Mouse (Mus musculus) limb, embryonic 10.5 days (tissue): Measurements from ENCODE around the gene Fndc7. TPM values are rescaled to one million over a fixed set of nuclear protein-coding genes. Genes with fewer than 3 reads are reported as not detected.

Source experiments
- DNase-seq: peaks from one replicate; pipeline ENCODE4 v3.0.0-alpha.2; 2017; ENCODE audit warnings: low spot score
- H3K27ac ChIP-seq: fragments of 300-500 bp; sonication (generic); 2 replicates; pipeline ENCODE4 v1.5.1; 2016; ENCODE audit warnings: mild to moderate bottlenecking
- H3K27me3 ChIP-seq: fragments of 300-500 bp; sonication (generic); 2 replicates; pipeline ENCODE4 v1.6.1; 2016; ENCODE audit warnings: low read depth, mild to moderate bottlenecking; ENCODE audit not compliant: poor library complexity, severe bottlenecking
- H3K36me3 ChIP-seq: fragments of 300-500 bp; sonication (generic); 2 replicates; pipeline ENCODE4 v1.6.1; 2016; ENCODE audit warnings: mild to moderate bottlenecking, moderate library complexity
- H3K4me1 ChIP-seq: fragments of 300-500 bp; sonication (generic); 2 replicates; pipeline ENCODE4 v1.6.1; 2016
- H3K4me3 ChIP-seq: fragments of 300-500 bp; sonication (generic); 2 replicates; pipeline ENCODE4 v1.5.1; 2016; ENCODE audit warnings: mild to moderate bottlenecking, moderate library complexity
- H3K9me3 ChIP-seq: fragments of 300-500 bp; sonication (generic); replicated peaks from 2 replicates; pipeline ENCODE4 v1.6.1; 2016; ENCODE audit warnings: mild to moderate bottlenecking
- WGBS: fragments of 180-500 bp; shearing (Covaris S2); methylation state at CpG from one replicate; pipeline ENCODE4 v1.1.7; 2016; 5-methylcytosine and 5-hydroxymethylcytosine counted together
- polyA plus RNA-seq: library from polyadenylated mRNA; unstranded; fragments of >200 nt; fragmentation: Nextera tagmentation; extraction: Ambion mirVana; gene quantifications from 2 replicates; pipeline ENCODE4 v1.2.1, GENCODE M21; 2016

Gene Fndc7
- 0.14 TPM in 1 of 2 replicates, not detected in the other for polyA plus RNA-seq

DNA sequence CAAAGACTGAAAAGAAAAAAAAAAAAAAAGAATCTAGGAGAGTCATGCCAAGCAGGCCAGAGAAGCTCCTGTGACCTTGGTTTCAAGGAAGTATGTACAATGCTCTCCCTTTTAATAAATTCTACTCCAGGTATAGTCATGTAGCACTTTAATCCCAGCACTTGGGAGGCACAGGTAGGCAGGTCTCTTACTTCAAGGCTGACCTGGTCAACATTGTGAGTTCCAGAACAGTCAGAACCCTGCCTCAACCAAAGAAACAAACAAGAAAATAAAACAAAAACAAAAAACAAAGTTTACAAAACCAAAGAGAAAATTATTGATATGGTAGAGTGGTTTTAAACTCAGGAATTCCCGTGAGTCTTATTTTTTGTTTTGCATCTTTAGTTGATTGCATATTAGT is at the start of gene Fndc7:
Gene Fndc7 (minus strand): TSS at position 101 of the 400 bp plus-strand sequence.
- Histone ChIP-seq H3K27me3 (no peaks in the 10 kb centered on the region), H3K4me3 (no peak within 1 kb of the TSS), H3K36me3 (no peaks in the 10 kb centered on the region), H3K4me1 (no peaks in the 10 kb centered on the region), H3K27ac (no peak within 1 kb of the TSS), H3K9me3 (no peaks in the 10 kb centered on the region)
- no peak for DNase-seq
- 96% methylated on average over 1 of the region's 1 CpGs for WGBS

DNA sequence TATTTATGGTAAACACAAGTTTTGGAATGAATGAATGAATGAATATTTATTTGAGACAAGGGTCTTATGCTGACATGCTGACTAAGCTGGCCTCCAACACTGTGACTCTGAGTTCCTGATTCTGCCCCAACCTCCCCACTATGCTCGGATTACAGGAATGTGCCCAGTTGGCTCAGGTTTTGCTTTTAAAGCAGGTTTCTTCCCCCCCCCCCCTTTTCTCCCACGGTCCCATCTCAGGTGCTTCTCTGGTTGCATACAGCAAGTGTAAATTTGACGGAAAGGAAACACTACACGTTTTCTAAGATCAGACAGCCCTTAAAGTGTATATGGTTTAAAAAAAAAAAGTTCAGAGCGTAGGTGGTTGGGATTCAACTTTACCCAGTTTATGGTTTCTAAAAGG is 49.8 kb upstream of the Fndc7 start, which contains the start of gene Henmt1:
Gene Henmt1 (plus strand): TSS at position 301 of the 400 bp plus-strand sequence.
- WGBS = 87% methylated on average over 5 of the region's 5 CpGs
- Histone ChIP-seq H3K36me3 (no peaks in the 10 kb centered on the region), H3K27ac (peak within 1 kb of the TSS; percentile 56)

DNA sequence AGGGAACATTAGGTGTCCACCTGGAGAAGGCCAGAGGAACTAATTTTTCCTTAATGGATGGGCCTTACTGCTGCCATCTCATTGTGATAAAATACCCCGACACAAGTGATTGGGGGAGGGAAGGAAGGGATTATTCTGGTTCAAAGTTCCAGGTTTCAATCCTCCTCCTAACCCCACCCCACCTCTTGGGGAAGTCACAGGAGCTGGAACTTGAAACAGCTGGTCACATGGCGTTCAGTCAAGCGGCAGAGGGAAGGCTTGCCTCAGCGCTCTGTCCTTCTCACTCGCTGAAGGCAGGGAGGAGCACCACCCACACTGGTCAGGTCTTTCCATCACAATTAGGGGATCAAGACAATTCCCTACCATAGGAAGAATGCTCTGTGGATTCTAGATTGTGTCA is 48.9 kb upstream of the Fndc7 start:
- H3K4me1 ChIP-seq = peaks cover 7% of the 10 kb centered on the region
- 93% methylated on average over 5 of the region's 5 CpGs for WGBS
- DNase-seq = no peak
- 0 out of 2 replicates have a peak, but pooled peaks cover 6% of the 10 kb centered on the region for H3K27me3 ChIP-seq
- no peaks in the 10 kb centered on the region for H3K9me3 ChIP-seq
- no peak overlapping the region for H3K4me3 ChIP-seq
- no peaks in the 10 kb centered on the region for H3K36me3 ChIP-seq
- H3K27ac ChIP-seq = no peak overlapping the region

More for the DNA sequence above, 49.8 kb upstream of the Fndc7 start, which contains the start of gene Henmt1:
- no peaks in the 10 kb centered on the region for H3K9me3 ChIP-seq
- no peak for DNase-seq
- H3K27me3 ChIP-seq = 0 out of 2 replicates have a peak, but pooled peaks cover 6% of the 10 kb centered on the region
- peaks cover 7% of the 10 kb centered on the region for H3K4me1 ChIP-seq
- peak within 1 kb of the TSS; percentile 40 for H3K4me3 ChIP-seq

DNA sequence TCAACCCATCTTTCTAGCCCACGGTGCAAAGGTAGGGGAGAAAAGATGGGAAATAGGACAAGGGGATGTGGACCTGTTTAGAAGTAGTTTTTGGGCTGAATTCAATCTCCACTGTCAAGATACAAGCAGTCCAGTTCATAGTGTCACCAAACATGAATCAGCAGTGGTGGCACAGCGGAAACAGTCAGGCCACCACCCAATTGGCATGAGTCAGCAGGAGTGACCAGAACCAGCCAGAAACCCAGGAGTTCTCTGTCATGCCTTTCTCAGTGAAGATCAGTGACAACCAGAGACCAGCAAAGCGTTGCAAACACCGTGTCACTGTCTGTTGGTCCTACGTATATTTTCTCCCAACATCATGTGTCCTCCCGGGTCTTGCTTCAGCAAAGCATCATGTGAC is 43.7 kb upstream of the Fndc7 start:
- H3K27ac ChIP-seq = no peak overlapping the region
- no peak overlapping the region for H3K4me3 ChIP-seq
- H3K27me3 ChIP-seq = no peaks in the 10 kb centered on the region
- WGBS = 94% methylated on average over 6 of the region's 6 CpGs
- DNase-seq = no peak
- no peaks in the 10 kb centered on the region for H3K36me3 ChIP-seq
- no peaks in the 10 kb centered on the region for H3K9me3 ChIP-seq
- no peaks in the 10 kb centered on the region for H3K4me1 ChIP-seq

DNA sequence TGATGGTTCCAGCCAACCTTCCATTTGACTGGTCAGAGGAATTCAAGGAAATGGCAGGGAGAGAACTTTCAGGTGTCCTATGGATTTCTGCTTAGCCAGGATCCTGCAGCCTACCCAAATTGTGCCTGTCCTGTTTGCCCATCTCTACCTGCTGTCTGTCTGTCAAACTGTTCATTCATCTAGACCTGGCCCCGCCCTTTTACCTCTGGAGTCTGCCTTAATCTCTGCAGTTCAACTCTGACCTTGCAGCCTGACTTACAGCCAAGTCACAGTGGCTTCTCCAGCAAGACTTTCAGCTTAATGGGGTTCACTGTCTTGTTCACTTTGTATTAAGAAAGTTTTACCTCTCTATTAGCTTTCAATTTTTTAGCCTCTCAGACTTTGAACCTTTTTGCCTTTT is 36.5 kb upstream of the Fndc7 start:
- H3K4me1 ChIP-seq = no peaks in the 10 kb centered on the region
- no peak for DNase-seq
- no peaks in the 10 kb centered on the region for H3K36me3 ChIP-seq
- no peak overlapping the region for H3K4me3 ChIP-seq
- no peak overlapping the region for H3K27ac ChIP-seq
- H3K9me3 ChIP-seq = no peaks in the 10 kb centered on the region
- no peaks in the 10 kb centered on the region for H3K27me3 ChIP-seq
- WGBS = 71% methylated on average over 1 of the region's 1 CpGs

DNA sequence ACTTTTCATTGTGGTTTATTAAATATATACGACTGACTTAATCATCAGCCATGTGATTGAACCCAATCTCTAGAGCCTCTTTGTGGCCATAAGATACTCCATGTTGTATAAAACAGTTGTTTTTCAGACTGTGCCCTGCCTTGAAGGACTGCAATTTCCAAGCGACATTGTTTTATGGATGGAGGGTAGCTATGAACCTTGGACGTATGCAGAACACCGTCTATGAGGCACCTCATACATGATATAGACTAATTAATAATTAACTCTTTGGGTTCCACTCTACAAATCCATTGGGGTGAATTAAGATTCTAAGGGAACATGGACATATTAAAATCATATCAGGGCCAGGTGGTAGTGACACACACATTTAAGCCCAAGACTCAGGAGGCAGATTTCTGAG is 35.9 kb upstream of the Fndc7 start:
- 90% methylated on average over 4 of the region's 4 CpGs for WGBS
- Histone ChIP-seq H3K4me3 (no peak overlapping the region), H3K27me3 (no peaks in the 10 kb centered on the region), H3K9me3 (no peaks in the 10 kb centered on the region), H3K36me3 (no peaks in the 10 kb centered on the region), H3K27ac (no peak overlapping the region), H3K4me1 (no peaks in the 10 kb centered on the region)
- DNase-seq = no peak

DNA sequence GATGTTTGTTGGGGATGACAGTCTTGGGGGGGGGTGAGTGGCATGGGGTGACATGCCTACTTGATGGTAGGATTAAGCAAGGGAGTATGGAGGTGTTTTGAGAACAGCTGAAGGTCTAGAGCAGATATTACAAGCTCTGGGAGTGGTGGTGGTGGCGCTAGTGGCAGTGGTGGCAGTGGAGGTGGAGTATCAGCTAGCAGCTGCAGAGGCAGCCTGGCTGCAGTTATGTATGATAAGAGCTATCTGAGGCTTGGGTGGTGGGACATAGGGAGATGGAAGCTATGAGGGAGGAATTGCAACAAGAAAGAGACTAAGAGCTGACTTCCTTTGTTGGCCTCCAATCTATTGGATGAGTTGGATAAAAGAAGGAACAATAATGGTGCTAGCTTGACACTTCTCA is 32.0 kb upstream of the Fndc7 start:
- no peak overlapping the region for H3K27ac ChIP-seq
- no peak for DNase-seq
- WGBS = 83% methylated on average over 1 of the region's 1 CpGs

DNA sequence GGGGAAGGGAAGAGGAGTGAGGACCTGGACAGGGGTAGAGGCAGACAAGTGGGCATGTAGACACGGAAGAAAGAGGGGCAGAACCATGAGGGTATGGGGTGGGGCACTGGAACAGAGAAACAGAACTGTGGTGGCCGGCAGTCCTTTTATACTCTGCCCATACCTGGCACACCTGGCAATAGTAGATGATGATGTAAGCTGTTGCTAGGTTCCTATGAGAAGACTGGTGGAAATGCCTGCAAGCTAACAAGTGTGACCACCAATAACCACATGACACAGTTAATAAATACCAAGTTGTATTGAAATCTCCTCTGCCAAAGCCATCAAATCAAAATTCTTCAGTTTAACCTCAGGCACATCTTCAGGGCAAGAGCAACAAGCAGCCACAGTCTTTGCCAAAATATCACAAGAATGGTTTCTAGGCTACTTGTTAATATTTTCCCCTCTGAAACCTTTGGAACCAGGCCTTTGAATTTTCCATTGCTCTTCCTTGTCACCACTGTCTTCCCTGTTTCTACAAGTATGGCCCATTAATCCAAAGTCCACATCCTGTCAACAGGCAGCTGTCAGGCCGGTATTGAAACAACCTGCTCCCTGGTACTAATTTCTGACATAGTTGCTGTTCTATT is 30.7 kb upstream of the Fndc7 start:
- no peak for DNase-seq
- Histone ChIP-seq H3K4me1 (no peaks in the 10 kb centered on the region), H3K27me3 (no peaks in the 10 kb centered on the region), H3K9me3 (no peaks in the 10 kb centered on the region), H3K27ac (no peak overlapping the region), H3K36me3 (no peaks in the 10 kb centered on the region), H3K4me3 (no peak overlapping the region)
- 90% methylated on average over 3 of the region's 3 CpGs for WGBS

More for the DNA sequence above, 32.0 kb upstream of the Fndc7 start:
- no peak overlapping the region for H3K4me3 ChIP-seq
- H3K27me3 ChIP-seq = no peaks in the 10 kb centered on the region
- H3K36me3 ChIP-seq = no peaks in the 10 kb centered on the region
- H3K4me1 ChIP-seq = no peaks in the 10 kb centered on the region
- H3K9me3 ChIP-seq = no peaks in the 10 kb centered on the region

DNA sequence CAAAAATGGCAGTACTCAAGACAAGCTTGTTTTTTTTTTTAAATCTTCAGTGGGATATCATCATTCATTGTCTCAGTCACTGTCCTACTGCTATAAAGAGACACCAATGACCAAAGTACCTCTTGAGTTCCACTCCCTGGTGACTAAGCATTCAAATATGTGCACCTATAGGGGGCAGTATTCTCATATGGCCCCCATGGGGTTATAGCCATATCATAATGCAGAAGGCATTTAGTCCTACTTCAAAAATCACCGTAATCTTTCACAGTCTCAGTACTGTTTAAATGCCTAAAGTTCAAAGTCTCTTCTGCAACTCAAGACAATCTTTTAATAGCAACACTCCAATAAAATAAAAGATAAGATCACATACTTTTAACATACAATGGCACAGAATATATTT is 29.0 kb upstream of the Fndc7 start:
- Histone ChIP-seq H3K4me3 (no peak overlapping the region), H3K36me3 (no peaks in the 10 kb centered on the region), H3K9me3 (no peaks in the 10 kb centered on the region), H3K27ac (no peak overlapping the region), H3K27me3 (no peaks in the 10 kb centered on the region), H3K4me1 (no peaks in the 10 kb centered on the region)
- DNase-seq = no peak
- WGBS = 97% methylated on average over 1 of the region's 1 CpGs

DNA sequence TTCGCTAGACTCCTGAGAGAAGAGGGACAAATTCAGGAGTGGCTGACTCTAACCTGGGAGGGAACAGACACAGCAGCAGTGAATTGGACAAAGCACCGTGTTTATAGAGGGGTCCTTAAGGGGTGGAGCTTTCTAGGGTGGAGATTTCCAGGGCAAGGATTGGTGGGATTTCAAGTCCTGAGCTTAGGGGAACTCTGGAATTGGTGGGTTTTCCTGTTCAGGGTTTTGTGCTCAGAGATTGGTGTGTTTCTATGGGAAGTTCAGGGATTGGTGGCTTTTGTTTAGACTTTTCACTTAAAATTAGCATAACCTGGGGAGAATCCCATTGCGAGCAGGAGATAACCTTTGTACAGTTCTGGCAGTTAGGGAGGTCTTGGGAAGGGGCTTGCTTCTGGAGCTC is 28.2 kb upstream of the Fndc7 start:
- H3K9me3 ChIP-seq = no peaks in the 10 kb centered on the region
- no peaks in the 10 kb centered on the region for H3K27me3 ChIP-seq
- 76% methylated on average over 3 of the region's 3 CpGs for WGBS
- no peaks in the 10 kb centered on the region for H3K36me3 ChIP-seq
- no peaks in the 10 kb centered on the region for H3K4me1 ChIP-seq
- no peak for DNase-seq
- no peak overlapping the region for H3K4me3 ChIP-seq
- no peak overlapping the region for H3K27ac ChIP-seq

DNA sequence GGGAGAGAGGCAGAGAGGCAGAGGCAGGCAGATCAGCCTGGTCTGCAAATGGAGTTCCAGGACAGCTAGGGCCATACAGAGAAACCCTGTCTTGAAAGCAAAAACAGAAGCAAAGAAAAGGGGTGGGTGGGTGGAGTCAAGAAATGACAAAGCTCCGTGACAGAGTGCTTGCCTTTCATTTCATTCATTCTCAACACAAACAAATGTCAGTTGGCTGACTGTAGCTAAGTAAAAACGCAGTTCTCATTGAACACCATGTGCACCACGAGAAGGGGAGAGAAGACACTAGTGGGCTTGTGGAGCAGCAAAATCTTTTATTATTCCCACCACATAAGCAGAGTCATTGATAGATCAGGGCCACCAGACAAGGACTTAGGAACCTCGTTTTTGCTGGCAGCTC is 27.0 kb upstream of the Fndc7 start:
- 74% methylated on average over 4 of the region's 4 CpGs for whole genome bisulfite sequencing
- H3K27ac ChIP-seq = no peak overlapping the region
- H3K9me3 ChIP-seq = no peaks in the 10 kb centered on the region
- H3K4me3 ChIP-seq = no peak overlapping the region
- no peaks in the 10 kb centered on the region for H3K27me3 ChIP-seq
- H3K36me3 ChIP-seq = no peaks in the 10 kb centered on the region
- no peak for DNase-seq
- H3K4me1 ChIP-seq = no peaks in the 10 kb centered on the region

DNA sequence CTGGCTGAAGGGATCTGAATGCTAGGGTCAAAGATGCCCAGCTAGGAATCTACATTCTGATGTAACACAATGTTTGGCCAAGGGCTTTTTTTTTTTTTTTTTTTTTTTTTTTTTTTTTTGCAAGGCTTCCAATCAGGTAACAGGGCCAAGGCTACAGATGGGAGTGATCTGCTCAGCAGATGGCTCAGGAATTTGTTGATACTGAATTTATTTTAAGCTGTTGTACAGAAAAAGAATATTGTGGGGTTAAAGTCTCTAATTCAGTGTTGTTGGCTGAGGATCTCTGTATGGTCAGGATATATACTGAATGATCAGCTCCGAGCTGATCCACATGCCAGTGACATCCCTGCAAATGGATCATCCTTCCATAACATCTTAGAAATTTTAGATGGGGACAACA is 26.2 kb upstream of the Fndc7 start:
- WGBS = 80% methylated on average over 1 of the region's 1 CpGs
- no peaks in the 10 kb centered on the region for H3K9me3 ChIP-seq
- DNase-seq = no peak
- no peak overlapping the region for H3K4me3 ChIP-seq
- H3K4me1 ChIP-seq = no peaks in the 10 kb centered on the region
- no peaks in the 10 kb centered on the region for H3K36me3 ChIP-seq
- H3K27me3 ChIP-seq = no peaks in the 10 kb centered on the region
- H3K27ac ChIP-seq = no peak overlapping the region

DNA sequence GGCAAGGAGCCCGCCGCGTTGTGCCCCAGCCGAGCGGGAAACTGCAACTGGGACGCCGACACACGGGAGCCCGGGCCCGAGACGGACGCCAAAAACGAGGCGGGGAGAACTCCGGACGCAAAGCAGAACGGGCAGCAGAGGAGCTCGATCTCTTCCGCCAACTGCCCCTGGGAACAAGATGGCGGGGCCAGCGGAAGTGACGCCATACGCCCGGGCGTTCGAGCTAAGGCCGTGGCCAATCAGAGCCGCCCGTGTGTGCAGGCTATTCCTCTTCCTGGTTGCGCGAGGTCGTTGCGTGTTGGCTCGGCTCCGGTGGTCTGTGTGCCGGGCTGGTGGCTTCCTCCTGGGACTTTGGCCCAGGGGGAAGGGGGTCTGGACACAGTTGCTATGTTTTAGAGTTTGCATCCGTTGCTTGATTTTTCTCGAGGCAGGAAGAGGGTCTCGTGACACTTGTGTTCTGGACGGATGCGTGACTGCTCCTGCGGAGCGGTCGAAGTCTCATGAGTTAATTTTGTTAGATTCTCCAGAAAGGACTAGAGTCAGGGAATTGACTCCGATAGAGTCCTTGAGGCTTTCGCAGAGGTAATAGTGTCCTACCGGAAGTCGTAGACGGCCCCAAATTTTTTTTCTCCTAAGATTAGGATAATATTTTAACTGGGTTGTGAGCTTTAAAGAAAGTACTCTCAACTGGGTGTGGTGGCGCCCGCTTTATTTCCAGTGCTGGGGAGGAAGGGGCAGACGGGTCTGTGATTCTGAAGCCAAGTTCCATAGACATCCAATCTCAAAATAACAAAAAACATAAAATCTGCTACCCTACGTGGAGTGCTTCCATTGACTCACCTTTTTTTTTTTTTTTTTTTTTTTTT is 22.0 kb upstream of the Fndc7 start, which contains the start of gene Prpf38b:
Gene Prpf38b (minus strand): TSS at position 180 of the 866 bp plus-strand sequence.
- Histone ChIP-seq H3K9me3 (no peaks in the 10 kb centered on the region), H3K27me3 (no peaks in the 10 kb centered on the region), H3K27ac (peak within 1 kb of the TSS; percentile 97), H3K36me3 (peaks cover 19% of the 10 kb centered on the region), H3K4me1 (peaks cover 10% of the 10 kb centered on the region), H3K4me3 (peak within 1 kb of the TSS; percentile 97)
- peak; percentile 99 for DNase-seq
- WGBS = 2% methylated on average over 53 of the region's 53 CpGs
